Mouse (Mus musculus): Measurements from ENCODE around the gene Tmem168. TPM values are rescaled to one million over a fixed set of nuclear protein-coding genes. Genes with fewer than 3 reads are reported as not detected.

Gene Tmem168
- 10 to 100 TPM; 24.6 to 24.8 TPM for total RNA-seq (2023)

DNA sequence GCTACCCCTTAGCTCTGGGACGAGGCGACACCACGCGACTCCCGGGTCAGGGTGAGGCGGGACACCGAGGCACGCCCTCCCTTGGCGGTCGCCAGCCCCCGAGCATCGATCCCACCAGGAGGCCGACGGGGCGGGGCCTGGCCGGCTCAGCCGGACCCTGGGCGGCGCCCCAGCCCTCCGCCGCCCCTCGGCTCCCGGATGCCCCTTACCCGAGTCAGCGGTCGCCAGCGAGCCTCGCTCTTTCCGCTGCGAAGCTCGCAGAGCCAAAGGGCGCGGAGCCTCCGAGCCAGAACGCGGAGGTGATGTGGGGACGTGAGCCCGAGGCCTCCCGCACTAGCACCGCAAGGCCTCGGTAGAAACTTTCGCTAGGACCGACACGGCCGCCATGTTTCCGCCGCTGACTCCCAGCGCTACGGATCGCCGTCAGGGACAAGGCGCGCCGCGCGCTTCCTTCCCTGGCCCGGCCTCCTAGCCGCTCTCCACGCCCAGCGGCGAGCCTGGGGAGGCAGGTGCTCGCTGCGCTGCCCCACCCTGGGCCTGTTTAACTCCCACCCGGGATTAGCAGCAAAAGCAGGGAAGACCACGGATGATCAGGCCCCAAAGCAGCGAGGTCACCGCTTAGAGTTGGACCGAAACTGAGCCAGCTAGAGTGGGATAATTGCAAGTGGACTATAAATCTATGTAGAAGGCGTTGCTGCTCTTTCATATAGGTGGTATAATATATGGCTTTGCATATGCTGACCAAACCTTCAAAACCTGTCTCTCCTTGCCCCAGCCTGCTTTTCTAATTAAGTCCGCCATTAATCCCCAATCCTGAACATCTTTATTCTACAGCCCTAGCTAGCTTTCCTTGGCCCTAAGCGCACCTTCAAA is at the start of gene Tmem168:
TSS of gene Tmem168 (minus strand) at position 480 of the 873 bp plus-strand sequence.

Other genes with a start within 250 kb of the Tmem168 start
- 10 to 100 TPM; 15.9 to 20.7 TPM for gene Bmt2, start 69.9 kb upstream of the Tmem168 start, total RNA-seq (2023)
- under 1 TPM in 1 of 2 experiments, not detected in 1; 0.29 TPM for gene Gpr85, start 231.8 kb upstream of the Tmem168 start, total RNA-seq (2023)

Data from neutrophil, adult 59 days (primary cell).